Mouse (Mus musculus): ENCODE data around the gene Atg10.

Atg10 gene

DNA sequence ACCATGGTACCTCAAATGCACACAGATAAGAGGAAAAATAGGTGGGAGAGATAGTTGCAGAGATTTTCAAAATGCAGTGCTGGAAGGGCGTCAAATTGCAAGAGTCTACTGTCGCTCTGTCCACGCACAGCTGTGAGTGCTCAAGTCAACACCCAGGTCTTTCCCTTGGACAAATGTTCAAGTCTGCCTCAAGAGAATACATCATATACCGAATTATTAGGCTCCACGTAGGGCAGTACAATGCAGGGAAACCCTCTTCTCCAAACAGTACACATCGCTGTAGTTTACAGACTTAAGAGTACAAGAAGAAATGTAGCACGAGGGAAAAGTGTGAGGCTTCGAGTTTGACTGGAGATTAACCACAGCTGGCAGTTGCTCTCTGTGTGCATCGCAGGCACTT, 200.3 kb downstream of the Atg10 start:
- CTCF ChIA-PET: no interaction called here

DNA sequence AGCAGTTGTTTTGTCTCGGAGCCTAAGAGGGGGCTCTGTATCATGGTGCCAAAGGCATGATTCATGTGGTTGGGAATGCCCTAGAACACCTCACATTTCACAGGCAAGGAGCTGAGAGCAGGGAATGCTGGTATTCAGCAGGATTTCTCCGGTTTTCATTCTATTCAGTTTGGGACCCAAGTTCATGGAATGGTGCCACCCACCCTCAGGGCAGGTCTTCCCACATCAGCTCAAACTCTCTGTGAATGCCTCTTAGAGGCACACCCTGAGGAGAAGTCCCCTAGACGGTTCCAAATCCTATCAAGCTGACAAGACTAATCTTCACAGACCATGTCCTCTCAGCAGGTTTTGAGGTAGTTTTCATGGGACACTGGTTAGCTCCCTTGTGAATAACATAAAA, 211.9 kb downstream of the Atg10 start:
- CTCF ChIA-PET: no interaction called here

DNA sequence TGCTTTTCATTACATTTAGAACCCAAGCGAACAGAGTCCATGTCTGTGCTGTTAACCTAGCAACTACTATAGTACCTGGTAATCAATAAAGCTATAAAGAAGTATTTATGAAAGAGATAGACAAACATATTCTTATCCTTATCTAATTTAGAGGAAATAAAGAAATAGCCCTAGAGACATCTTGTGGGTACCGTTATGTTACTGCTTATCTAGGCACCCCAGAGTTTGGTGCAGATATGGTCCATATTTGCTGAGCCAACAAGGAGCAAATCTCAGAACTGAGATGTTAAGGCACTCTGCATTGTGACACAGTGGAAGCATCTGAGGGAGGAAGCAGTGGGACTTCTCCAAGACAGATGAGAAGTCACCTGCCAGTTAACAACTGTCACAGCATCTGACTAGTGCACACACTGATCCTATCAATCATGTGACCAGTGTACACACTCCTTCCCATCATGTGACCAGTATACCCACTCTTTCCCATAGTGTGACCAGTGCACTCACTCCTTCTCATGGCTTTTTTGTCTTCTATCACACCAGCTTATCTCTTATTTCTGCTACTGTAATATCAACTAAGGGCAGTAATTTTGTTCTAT, 228.6 kb downstream of the Atg10 start:
- CTCF ChIA-PET: no interaction called here

DNA sequence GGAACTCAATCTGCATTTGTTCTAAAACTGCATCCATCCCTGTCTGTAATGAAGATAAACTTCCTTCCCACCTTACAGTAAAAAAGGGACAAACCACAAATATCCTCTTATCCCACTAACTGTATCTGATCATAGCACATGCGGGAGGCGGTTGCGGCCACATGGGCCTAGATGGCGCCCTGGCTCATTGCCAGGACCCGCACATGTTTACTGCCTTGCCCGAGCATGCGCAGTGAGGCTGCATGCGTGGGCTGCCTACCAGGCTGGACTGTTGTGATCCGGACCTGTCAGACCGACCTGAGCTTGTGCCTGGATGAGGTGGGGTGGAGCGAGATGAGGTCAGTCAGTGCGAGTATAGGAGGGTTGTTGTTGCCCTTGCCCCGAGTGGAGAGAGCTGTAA, 230.2 kb downstream of the Atg10 start:
- CTCF ChIA-PET: no interaction called here

DNA sequence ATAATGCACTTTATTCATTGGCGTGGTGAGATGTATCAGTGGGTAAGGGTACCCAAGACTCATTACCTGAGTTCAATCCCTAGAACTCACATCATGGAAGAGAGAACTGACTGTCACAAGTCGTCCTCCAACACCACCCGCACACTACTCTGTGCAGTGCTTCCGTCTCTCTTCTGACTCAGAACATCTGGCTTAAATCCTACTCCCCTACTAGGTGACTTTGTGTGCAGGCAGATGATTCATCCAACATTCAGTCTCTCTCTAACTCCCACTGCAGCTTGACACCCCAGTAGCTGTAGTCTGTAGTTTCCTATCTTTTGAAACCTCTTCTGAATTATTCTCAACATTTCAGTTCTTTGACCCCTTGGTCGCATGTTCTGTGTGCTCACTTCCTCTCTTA, 230.8 kb downstream of the Atg10 start:
- CTCF ChIA-PET: no interaction called here

DNA sequence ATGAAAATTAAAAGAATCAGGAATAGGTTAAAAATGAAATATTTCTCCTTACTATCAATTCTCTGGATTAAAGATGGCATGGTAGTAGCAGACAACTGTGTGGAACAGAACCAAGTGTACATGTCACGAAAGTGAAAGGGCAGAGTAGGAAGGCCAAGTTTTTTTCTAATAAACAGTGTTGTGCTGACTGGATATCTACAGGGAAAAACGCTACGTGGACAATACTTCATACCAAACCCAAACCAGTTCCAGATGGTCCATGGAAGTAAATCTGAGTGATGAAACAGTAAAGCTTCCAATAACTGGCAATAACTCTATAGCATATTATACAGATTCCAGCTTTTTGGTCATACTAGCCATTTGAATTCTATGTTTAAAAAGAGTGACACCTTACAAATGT, 235.5 kb downstream of the Atg10 start:
- CTCF ChIA-PET: interaction anchor here (0.6 kb wide), 1 partner anchor 801 kb away, joined by 4 read pairs; no protein-coding TSS in a partner anchor

DNA sequence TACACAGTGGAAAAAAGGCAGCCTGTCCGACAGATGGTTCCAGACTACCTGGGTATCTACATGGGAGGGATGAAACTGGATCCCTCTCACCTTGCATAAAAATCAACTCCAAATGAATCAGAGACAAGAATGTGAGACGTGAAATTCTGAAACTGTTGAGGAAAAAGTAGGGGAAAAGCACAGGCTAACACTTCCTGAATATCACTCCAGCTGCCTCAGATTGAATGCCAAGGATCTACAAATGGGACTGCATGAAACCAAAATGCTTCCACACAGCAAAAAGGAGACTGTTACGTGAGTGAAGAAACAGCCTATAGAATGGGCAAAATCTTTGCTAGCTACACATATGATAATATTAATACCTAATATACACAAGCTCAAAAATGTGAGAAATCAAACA, 238.4 kb downstream of the Atg10 start:
- CTCF ChIA-PET: no interaction called here

DNA sequence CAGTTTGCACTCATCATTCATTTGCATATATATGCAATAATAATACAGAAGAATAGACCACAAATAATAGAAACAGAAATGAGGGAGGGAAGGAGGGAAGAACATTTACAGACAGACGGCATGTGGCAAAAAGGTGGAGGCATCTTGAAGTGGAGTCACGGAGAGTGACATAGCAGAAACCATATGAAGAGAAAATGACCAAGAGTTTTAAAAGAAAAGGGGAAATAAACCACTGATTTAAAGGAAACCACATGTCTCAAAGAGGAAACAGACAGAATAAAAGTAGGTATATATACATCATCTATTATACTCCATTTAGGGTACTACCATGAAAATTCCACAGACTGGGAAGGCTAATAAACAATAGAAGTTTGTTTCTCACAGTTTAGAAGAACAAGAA, 239.7 kb downstream of the Atg10 start:
- CTCF ChIA-PET: no interaction called here

DNA sequence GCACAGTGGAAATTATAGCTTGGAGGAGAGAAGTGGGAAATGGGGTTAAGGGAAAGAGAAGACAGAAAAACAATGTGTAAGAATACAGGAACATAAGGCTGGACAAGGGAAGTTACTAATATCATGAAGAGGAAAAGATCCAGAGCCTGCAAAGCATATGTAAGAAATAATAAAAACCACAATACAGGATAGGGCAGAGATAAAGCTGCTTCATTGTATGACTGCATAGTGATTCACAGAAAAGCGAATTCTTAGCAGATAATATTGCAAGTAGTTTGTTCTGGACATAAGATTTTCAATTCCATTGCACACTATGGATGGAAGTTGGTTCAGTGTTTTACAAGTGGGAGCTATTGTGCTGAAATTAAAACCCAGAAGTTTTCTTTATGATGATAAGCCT, 242.0 kb downstream of the Atg10 start:
- CTCF ChIA-PET: no interaction called here

DNA sequence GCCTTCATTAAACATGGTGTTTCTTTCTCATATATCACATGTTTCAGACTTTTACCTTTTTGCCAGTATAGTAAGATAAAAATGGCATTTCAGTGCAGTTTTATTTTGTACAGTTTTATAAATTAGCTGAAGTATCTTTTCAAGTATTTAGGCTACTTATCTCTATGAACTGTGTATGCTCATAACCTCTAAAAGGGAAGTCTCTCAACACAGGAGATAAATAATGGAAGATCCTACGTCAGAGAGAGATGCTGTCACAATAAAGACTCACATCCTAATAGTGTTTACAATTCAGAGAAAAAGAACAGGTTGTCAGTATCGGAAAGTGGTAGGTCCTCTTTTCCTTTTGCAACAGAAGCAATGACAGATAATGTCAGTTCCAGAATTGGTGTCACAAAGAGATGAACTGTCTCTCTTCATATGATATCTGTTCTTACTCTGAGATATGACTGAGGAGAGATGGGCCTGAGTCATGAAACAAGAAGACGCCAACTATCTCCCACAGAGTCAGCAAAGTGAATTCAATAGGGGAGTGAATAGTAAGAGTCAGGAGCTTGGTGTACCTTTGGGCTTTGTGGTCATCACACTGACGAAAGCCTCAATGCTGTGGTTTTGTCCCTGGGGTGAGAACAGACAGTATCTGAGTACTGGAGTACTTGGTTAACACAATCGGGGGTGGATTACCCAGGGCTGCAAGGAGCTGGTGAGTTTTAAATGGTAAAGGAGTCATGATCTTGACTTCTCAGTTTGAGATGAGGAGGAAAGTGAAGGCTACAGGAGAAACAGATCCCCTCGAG, 242.7 kb downstream of the Atg10 start:
- CTCF ChIA-PET: no interaction called here

DNA sequence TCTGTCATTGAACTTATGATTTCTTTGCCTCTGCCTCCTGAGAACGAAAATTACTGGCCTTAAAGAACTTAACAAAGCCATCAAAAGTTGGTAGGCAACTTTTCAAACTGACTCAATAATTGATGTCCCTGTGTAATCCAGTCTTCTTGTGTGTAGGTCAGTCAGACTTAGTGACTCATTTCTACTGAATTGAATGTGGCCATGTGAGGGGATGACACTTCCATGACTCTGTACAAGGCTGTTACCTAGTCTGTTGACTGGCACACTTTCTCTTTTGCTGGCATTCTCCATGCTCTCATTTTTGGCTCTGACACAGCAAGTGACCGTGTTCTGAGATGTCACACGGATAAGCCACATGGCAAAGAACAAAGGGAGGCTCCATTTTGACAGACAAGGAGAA, 246.7 kb downstream of the Atg10 start:
- CTCF ChIA-PET: no interaction called here

DNA sequence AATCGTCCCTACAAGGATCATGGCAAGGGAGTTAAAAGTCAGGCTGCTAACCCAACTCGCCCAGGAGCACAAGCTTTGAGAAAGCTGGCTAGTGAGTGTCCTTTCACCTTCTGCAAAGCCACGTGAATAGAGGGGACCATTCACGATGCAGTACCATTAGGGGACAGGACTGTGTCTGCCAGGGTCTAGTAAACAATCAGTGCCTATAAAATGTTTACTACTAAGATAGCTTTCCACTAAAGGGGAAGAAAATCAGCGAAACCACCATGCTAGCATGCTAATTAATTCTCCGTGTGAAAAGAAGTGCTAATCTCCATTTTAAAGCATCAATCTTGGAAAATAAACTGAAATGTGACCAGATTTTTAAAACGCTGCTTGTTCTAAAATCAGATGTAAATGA, 250.4 kb downstream of the Atg10 start:
- CTCF ChIA-PET: no interaction called here

DNA sequence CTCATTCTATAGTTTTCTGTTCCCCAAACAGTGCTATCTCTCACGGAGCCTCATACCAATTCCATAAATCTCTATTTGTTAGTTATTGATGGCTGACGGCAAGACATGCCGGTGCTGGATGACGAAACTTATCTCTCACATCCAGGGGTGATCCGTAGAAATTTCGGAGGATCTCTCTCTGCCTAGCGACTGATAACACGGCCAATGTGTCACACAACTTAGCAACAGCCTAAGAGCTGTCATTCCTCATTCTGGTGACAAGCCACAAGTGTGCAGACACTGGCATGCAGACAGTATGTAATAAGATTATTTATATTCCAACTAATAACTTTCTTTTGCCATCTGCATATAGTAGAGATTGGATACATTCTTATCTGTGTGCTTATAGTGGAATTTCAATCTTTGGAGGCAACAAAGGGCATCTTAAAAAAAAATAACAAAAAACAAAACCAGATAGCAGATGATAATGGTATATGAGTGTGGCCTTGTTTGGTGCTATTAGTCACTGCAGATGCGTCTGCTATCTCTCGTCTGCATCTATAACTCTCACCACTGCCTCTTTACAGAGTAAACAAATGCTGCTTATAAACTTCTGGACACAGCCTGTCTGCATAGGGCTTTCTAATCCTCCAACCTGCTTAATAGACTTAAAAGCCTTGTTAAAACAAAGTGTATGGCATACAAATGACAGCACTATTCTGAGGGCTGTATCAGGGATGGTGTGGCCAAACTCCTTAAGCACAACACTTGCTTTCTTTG, 253.3 kb downstream of the Atg10 start:
- CTCF ChIA-PET: no interaction called here

DNA sequence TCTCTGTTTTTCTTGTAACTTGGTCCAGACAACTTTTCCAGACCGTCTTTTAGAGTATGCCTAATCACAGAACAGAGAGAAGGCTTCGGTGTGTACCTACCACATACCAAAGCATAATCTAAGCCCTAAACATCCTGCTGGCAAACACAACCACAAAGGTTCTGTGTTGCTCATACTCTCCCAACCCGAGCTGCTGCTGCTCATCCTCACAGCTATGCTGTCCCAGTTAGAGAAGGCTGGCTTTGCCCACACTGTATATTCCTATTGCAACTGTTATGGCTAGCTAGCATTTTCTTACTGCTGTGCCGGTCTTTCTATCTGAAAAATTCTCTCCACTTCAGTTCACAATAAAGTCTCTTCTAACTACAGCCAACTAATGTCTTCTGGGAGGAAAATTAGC, 254.8 kb downstream of the Atg10 start:
- CTCF ChIA-PET: interaction anchor here (0.6 to 0.7 kb wide), 3 partner anchors 322 to 1413 kb away, joined by 4 to 13 read pairs (median 9); no protein-coding TSS in a partner anchor

DNA sequence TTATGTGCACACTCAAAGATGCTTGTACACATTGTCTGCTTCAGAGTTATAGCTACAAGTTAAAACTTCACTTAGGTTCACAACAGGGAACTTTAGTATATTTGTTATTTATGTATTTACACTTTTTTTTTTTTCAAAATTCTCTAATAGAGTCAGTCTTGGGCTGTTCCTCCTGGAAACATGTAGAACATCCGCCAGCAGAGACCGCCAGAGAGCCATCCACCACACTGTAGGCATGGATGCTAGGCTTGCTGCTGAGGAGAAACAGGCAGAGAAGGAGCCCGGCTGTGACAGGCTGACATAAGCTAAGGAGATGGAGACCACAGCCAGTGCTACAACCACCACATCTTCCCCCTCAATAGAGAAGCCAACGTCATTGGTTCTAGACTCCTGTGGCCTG, 256.3 kb downstream of the Atg10 start:
- CTCF ChIA-PET: no interaction called here

DNA sequence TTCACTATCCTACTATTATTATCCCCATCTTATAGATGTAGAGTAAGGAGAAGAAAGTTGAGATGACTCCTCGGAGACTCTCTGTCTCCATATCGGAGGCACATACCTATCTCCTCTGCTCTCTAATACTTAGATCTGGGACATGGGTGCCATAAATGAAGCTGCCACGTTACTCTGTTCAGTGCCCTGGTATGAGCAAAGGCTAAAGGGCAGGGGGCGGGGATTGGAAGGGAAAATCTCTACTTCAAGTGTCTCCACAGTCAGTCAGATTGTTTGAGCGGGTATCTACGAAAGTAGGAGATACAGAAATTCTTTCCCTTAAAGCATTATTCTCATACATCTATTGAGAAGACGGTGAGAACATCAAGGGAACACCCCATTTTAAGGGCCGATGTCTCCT, 257.8 kb downstream of the Atg10 start:
- CTCF ChIA-PET: no interaction called here

DNA sequence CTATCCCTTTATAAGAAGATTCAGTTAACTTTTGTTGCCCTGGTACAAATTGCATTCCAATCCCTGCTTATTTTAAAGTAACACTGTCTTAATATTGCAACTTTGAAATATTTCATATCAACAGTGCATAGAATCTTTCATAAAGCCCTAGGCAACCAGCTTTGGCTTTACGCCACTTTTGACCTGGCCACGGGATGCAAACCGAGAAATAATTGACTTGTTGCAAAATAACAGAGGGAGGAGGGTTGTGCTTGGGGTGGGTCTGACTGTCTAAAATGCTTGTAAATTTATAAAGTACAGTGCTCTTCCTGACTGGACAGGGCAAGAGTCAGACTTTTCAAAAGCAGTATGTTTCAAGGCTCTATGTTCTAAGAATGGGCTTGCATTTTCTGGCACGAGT, 259.3 kb downstream of the Atg10 start:
- CTCF ChIA-PET: no interaction called here

DNA sequence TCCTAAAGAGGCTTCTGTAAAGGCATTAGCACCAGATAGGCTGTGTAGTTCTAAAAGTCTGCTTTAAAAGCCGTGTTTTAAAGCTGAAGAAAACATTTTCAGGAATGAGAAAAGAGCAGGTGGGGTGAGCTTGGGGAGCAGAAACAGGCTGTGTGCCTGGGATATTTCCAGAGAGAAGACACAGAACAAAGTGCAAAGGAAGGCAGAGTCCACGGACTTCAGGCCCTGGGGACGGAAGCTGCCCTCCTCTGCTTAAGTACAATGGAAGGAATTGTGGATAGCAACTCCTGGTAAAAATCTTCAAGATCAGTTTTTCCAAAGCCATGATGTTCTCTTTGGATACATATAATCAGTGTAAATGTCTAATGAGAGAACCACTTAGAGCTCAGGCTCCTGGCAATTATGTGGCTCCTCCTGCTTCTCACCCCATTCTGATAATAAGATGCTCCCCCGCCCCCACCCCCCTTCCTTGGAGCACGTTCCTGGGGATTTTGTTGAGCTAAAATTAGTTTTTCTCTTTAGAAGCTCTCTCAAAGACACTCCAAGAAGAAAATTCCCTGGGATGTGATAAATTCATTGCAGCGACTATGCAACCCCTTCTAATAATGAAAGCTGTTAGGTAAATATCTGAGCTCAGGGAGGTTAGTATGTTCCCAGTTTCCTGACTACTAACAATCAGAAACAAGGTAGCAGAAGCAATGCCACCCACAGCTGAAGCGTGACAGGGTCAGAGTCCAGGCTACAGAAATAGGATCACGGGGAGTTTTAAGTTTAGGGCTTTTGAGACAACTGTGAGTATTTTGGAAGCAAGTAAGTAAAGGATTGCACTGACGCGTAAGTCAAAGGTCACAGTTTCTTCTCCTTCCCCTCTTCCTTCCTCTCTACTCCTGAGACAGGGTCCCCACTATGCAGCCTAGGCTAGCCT, 260.7 kb downstream of the Atg10 start:
- CTCF ChIA-PET: no interaction called here

DNA sequence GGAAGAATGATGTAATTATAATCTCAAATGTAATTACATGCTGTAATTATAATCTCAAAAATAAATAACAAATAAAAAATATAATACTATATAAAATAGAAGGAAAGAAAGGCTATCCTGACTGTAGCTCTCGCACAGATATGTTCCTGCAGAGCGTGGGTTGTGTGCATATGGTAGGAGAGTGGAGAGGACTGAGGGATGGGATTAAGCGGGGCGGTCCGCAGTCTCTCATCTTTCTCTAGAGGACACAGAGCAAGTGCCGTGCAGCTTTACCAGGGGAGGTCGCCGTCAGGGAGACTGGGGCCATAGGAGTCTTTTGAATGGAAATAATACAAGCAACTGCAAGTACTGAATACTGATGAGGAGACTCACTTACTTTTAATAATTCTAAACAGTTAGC, 263.2 kb downstream of the Atg10 start:
- CTCF ChIA-PET: no interaction called here

DNA sequence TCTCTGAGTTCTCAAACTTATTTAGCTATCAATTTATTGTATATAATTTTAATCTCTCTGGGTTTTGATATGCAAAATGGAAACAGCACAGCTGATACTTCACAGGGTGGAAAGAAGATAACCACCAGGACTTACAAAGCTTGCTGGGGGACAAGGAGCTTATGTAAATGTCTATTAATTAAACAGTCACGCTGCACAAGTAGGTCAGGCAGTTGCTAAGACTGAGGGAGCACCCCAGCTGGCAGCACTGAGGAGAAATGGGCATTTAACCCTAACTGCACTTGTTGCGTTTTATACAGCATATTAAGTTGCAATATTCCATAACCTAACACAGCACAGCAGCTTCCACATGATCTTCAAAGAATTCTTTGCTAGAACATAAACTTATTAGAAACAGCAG, 264.9 kb downstream of the Atg10 start:
- CTCF ChIA-PET: interaction anchor here (0.6 kb wide), 1 partner anchor 9 kb away, joined by 15 read pairs; no protein-coding TSS in a partner anchor

DNA sequence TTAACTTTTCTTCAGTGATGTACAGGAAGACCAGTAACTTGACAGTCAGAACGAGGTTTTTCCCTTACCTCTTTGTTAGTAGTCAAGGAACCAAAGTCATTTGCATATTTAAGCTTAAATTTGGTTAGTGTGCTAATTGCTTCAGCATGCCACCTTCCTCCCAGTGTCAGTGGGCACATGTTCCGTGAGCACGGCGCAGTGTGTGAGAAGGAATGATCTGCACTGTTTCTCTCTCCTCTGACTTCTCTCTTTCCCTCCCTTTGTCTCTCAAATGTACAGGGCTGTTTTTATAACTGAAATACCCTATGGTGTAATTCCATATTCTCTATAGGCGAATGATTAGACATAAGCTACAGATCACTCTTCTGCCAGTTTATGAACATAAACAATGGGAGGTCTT, 284.2 kb downstream of the Atg10 start:
- CTCF ChIA-PET: no interaction called here

DNA sequence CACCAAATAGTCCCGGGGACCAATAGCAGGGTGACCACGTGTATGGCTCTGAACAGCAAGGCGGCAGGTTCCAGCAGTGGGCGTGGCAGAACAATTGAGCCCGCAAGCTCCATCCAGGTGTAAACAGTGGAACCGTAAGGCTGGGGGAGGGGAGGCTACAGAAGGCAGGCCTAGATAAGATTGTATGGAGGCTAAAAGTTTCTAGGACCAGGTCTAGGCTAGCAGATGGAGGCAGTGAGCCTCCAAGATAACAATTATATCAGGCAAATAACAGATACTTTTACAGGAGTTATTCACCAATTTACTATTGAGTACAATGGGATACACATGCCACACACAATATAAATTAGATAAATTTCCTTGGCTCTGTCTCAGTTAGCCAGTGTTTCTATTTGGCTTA, 284.6 kb downstream of the Atg10 start:
- CTCF ChIA-PET: no interaction called here
